Mouse (Mus musculus) megakaryocyte progenitor cell, adult 5-6 weeks (primary cell): ENCODE results near the gene D630003M21Rik. TPM values are rescaled to one million over a fixed set of nuclear protein-coding genes. Genes with fewer than 3 reads are reported as not detected.

ENCODE experiments used
- ATAC-seq: replicated peaks from 2 replicates; pipeline ENCODE4 v1.8.0; 2016; ENCODE audit warnings: mild to moderate bottlenecking, moderate TSS enrichment, inconsistent platforms; ENCODE audit not compliant: poor library complexity
- total RNA-seq, 2 experiments: library from RNA; stranded (forward) in 1 of 2; stranded (reverse) in 1 of 2; fragments of 157-497, 149-512 nt in 1 of 2; fragments of 200-1000 nt in 1 of 2; gene quantifications; 2 replicates each; pipeline versions ENCODE4 v1.2.3 to v1.2.4; 2015 to 2017

D630003M21Rik gene
- total RNA-seq (2015) (not detected in 2 replicates), total RNA-seq (2017) (0.04 TPM in 1 of 2 replicates, not detected in the other)

- ATAC-seq, result peak; percentile 40; the same call in 1 of the 2 replicates
Measured at GRCm38 (mm10) chr2:158228670-158229502, at the start of gene D630003M21Rik. Gene D630003M21Rik (minus strand): TSS chr2:158229222.

- no peak for ATAC-seq
Measured at GRCm38 (mm10) chr2:158276878-158277277, 47.9 kb upstream of the D630003M21Rik start.

- ATAC-seq, result no peak
Measured at GRCm38 (mm10) chr2:158276451-158276850, 47.4 kb upstream of the D630003M21Rik start.

GRCm38 (mm10) chr2:158275811-158276210 lies 46.8 kb upstream of the D630003M21Rik start:
- ATAC-seq, result no peak

GRCm38 (mm10) chr2:158275349-158275748 lies 46.3 kb upstream of the D630003M21Rik start:
- ATAC-seq, result 0 out of 2 replicates have a peak, but pooled peaks have one; percentile 37

GRCm38 (mm10) chr2:158273646-158274045 lies 44.6 kb upstream of the D630003M21Rik start:
- no peak for ATAC-seq

GRCm38 (mm10) chr2:158270017-158270416 lies 41.0 kb upstream of the D630003M21Rik start:
- ATAC-seq, result no peak

- ATAC-seq, result no peak
Measured at GRCm38 (mm10) chr2:158264877-158265276, 35.9 kb upstream of the D630003M21Rik start.

- ATAC-seq, result no peak
Measured at GRCm38 (mm10) chr2:158259498-158259897, 30.5 kb upstream of the D630003M21Rik start.

- ATAC-seq, result peak; percentile 87
Measured at GRCm38 (mm10) chr2:158258781-158259180, 29.8 kb upstream of the D630003M21Rik start.

GRCm38 (mm10) chr2:158258005-158258418 lies 29.0 kb upstream of the D630003M21Rik start, which contains the start of gene Bpi:
Gene Bpi (plus strand): TSS chr2:158258094.
- peak; percentile 75 for ATAC-seq

GRCm38 (mm10) chr2:158256894-158257293 lies 27.9 kb upstream of the D630003M21Rik start:
- no peak for ATAC-seq

- no peak for ATAC-seq
Measured at GRCm38 (mm10) chr2:158253806-158254205, 24.8 kb upstream of the D630003M21Rik start.

GRCm38 (mm10) chr2:158250558-158250957 lies 21.5 kb upstream of the D630003M21Rik start:
- ATAC-seq, result peak; percentile 55; the same call in 1 of the 2 replicates

GRCm38 (mm10) chr2:158248318-158248717 lies 19.3 kb upstream of the D630003M21Rik start:
- 0 out of 2 replicates have a peak, but pooled peaks have one; percentile 17 for ATAC-seq

GRCm38 (mm10) chr2:158247852-158248251 lies 18.8 kb upstream of the D630003M21Rik start:
- ATAC-seq, result no peak

- ATAC-seq, result no peak
Measured at GRCm38 (mm10) chr2:158245072-158245817, 16.2 kb upstream of the D630003M21Rik start.

- no peak for ATAC-seq
Measured at GRCm38 (mm10) chr2:158243129-158243870, 14.3 kb upstream of the D630003M21Rik start.

- ATAC-seq, result no peak
Measured at GRCm38 (mm10) chr2:158242170-158242896, 13.3 kb upstream of the D630003M21Rik start.

- ATAC-seq, result no peak
Measured at GRCm38 (mm10) chr2:158241126-158241738, 12.2 kb upstream of the D630003M21Rik start.
